Mouse (Mus musculus): ENCODE results near the gene Ttbk2.

Ttbk2 gene

GRCm38 (mm10) chr2:120731877-120732530, 118.4 kb downstream of the Ttbk2 start:
- peak; percentile 34 for DNase-seq

- peak; percentile 96 for DNase-seq
Measured at GRCm38 (mm10) chr2:120731167-120731862, 119.1 kb downstream of the Ttbk2 start.

DNA sequence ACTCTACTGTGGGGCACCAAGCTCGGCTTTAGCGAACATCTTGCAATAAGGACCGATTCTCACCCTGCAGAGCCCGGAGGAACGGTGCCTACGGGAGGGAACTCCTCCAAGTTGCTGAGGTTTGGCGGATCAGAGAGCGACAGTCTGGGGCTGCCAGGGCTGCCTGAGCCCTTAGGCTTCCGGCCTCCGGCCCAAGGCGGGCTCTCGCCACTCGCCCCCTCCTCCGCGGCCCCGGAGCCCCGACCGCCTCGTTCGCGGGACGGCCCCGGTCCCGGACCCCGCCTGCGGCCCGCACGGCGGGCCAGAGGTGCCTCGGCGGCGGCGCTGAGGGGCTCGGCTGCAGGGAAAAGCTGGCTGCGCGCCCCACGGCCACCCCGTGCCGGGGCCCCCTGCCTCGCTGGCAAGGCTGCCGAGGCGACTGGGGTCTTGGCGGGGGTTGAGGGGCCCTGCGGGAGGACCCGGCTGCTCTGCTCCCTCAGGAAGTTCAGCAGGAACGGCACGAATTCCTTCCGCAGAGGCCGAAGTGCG, 119.7 kb downstream of the Ttbk2 start:
- DNase-seq: peak; percentile 59

- peak; percentile 56 for DNase-seq
Measured at GRCm38 (mm10) chr2:120729775-120730585, 120.4 kb downstream of the Ttbk2 start.

GRCm38 (mm10) chr2:120724176-120724575, 126.2 kb downstream of the Ttbk2 start:
- DNase-seq: no peak

DNA sequence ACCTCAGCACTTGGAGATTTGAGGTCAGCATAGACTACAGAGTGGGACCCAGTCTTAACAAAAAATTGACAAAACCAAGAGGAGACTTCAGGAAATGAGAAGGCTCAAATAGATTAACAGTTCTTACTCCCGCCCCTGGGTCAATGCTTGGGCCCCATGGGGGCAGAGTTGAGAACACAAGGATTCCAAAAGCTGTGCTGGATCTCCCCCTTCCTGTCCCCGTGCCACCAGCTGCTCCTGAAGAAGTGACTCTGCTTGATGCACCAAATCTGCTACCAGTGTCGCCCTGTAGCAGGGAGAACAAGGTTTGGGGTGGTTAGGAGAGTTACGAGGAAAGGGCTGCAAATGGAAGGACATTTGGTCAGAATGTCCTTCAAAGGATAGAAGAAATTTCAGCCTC, 126.8 kb downstream of the Ttbk2 start:
- no peak for DNase-seq

DNA sequence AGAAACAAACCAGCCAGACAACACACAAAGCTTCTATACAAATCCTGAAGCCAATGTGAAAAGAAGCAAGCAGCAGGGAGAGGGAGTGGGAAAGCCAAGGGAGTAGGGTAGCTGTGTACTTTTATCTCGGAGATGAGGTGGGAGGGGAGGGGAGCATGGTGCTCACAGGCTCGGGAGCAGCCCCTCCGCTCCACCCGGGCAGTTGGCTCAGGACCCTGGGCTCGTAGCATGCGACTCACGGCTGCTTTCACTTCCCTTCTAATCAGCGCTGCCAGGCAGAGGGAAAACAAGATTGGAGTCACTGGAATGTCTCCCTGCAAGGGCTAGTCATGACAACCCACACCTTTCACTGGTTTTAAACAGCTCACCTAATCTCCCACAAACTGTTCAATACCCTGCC, 127.9 kb downstream of the Ttbk2 start:
- no peak for DNase-seq

DNA sequence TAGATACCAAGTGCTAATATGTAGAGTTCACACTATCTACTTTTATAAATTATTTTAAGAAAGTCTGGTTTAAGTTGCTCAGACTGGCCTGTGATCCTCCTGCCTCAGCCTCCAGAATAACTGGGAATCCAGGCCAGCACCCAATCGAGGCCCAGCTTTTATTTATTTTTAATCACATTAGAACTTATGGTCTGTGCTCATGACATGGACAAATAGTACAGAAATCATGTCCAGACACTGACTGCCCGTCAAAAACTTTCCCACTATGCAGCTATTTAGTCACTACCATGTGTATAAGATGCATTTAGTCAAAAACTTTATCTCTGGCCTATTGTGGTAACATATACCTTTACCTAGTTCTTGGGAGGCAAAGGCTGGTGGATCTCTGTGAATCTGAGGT, 128.5 kb downstream of the Ttbk2 start:
- DNase-seq: no peak

- no peak for DNase-seq
Measured at GRCm38 (mm10) chr2:120720821-120721220, 129.6 kb downstream of the Ttbk2 start.

GRCm38 (mm10) chr2:120718496-120718895, 131.9 kb downstream of the Ttbk2 start:
- DNase-seq: no peak

DNA sequence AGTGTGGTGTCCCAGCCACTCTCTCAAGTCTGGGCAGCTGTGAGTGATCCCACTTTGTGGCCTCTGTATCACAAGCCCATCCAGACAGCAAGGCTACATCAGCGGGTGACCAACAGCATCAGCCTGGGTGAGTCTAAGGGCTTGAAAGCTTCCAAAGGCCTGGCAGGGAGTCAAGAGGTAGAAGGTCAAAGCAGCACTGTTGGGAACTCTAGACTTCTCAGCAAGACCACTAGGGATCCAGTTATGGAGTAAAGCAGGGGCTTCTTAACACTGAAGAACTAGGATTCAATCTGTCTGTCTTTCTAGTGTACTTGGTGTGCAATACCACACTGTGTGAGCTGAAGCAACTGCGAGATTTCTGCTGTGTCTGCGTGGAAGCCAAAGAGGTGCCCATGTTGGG, 137.0 kb downstream of the Ttbk2 start:
- no peak for DNase-seq

DNA sequence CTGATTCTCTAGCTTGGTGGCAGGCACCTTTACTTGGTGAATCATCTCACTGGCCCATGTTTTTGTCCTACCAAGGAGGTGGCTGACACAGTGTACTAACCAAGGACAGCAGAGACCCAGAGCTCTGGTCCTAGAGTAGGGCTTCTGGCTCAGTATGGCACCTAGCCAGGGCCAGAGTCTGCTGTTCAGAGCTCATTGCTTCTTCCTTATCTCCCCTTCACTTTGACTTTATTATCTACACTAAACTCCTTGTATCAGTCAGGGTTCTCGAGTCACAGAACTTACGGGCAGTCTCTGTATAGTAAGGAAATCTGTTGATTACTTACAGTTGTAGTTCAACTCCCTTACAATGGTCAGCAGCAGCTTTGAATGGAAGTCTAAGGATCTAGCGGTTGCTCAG, 139.5 kb downstream of the Ttbk2 start:
- no peak for DNase-seq

DNA sequence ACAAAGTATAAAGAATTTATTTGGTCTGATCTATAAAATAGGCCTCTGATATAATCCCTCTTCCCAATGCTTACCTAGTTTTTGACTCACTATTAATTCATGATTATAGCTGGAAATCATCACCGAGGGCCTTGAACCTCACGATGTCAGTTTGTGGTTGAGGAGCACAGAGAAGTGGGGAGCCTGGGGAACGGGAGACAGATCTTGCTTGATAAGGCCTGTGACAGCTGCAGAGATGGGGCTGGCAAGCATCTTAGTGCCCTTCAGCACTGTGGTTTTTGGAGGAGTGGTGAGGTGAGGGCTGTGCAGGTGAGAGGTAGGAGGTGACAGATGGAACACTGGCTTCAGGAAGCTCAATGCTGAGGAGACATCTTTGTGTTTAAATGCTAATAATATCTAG, 140.2 kb downstream of the Ttbk2 start:
- DNase-seq: peak; percentile 70

DNA sequence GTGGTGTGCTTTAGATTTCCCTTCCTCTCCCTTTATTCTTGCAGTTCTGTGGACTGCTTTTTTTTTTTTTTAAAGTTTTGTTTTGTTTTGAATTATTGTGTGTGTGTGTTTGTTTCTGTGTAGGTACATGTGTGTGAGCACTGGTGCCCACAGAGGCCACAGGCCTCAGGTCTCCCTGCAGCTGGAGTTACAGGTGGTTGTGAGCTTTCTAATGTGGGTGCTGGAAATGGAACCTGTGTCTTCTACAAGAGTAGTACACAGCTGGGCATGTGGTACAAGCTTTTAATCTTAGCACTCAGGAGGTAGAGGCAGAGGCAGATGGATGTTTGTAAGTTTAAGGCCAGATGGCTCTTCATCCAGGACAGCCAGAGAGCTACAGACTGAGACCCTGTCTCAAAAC, 143.4 kb downstream of the Ttbk2 start:
- peak; percentile 44 for DNase-seq

DNA sequence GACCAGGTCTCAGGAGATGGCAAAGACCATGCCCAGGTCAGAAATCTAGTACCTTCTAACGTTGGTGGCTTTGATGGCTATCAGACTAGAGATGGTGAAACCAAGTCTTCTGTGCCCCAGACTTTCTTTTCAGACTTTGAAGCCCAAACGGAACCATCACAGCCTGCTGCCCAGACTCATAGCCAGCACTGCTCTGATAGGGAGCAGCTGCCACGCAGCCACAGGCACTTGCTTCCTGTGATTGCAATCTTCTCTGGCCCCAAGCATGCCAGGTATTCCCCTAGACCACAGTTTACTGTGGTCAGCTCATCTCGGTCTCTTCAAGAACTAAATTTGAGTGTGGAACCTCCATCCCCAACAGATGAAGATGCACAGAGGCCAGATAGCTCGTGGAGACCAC, 147.7 kb downstream of the Ttbk2 start:
- no peak for DNase-seq

DNA sequence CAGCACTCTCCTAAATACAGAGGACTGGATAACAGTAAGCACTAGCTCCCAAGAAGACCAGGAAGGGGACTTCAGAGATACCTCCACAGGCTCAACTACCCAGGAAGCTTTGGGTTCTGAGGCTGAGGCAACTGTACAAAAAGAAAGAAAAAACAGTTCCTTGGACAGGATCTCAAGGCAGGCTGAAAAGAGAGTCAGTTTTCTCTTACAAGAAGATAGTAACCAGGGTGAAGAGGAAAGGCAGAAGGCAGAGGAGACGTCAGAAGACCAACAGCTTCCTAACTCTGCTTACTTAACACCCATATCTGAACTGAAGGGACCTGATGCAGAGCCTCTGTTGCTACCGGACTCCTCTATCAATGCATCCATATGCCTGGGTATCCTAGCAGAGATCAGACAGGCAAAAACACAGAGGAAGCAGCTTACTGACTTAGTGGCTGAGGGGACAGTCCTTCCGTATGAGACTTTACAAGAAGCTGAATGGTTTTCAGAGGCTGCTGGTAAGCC, 150.0 kb downstream of the Ttbk2 start:
- DNase-seq: no peak

- no peak for DNase-seq
Measured at GRCm38 (mm10) chr2:120697767-120698166, 152.6 kb downstream of the Ttbk2 start.

All from thymus, postnatal 14 days (tissue).